Mouse (Mus musculus) forelimb bud, embryonic 11.5 days (tissue): Measurements from ENCODE around the gene Ccdc141.
"Not testable (repeated sequence)": the region's sequence is repeated elsewhere in the genome, so short reads cannot be mapped to it uniquely, and the experiment has no call there.

Experiments
- DNase-seq: peaks from one replicate; pipeline ENCODE4 v3.0.0-alpha.2; 2012; ENCODE audit warnings: low read depth, low spot score

The Ccdc141 gene

GRCm38 (mm10) chr2:77061871-77062270, 108.6 kb downstream of the Ccdc141 start:
- peak; percentile 63 for DNase-seq

- DNase-seq = no peak
Measured at GRCm38 (mm10) chr2:77059596-77059995, 110.8 kb downstream of the Ccdc141 start.

GRCm38 (mm10) chr2:77056367-77056766, 114.1 kb downstream of the Ccdc141 start:
- DNase-seq = no peak

- no peak for DNase-seq
Measured at GRCm38 (mm10) chr2:77042912-77043311, 127.5 kb downstream of the Ccdc141 start.

DNA sequence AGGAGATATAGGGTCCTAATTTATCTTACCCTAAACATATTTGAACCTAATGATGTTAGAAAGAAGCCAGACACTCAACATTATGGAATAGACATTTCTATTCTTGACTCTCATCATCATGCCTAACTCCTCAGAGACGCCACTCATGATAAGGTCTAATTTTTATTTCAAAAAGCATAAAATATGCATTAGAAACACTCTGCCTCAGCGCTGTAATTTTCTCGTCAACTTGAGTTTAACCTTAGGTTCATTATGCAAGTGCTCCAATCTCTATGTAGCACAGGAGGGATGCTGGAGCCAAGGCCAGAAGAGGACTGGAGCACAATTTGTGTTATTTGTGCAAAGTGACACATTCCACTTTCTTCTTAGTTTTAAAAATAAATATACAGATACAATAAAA, 130.8 kb downstream of the Ccdc141 start:
- no peak for DNase-seq

DNA sequence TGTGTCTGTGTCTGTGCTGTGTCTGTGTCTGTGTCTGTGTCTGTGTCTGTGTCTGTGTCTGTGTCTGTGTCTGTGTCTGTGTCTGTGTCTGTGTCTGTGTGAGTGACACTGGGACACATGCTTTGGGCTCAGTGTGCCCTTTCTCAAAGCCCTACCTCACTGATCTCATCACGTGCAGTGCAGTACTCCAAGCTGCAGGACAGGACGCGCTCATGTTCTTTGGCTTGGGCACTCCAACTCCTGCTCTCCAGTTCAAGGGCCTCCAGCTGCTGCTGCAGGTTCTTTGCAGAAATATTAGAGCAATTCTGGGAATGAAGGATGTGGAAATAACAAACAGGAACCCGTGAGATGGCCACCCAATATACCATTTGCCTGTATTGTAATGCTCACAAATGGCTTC, 131.2 kb downstream of the Ccdc141 start:
- no peak for DNase-seq

- DNase-seq = no peak
Measured at GRCm38 (mm10) chr2:77037211-77037610, 133.2 kb downstream of the Ccdc141 start.

- DNase-seq = no peak
Measured at GRCm38 (mm10) chr2:77034112-77034511, 136.3 kb downstream of the Ccdc141 start.

GRCm38 (mm10) chr2:77033322-77034060, 136.9 kb downstream of the Ccdc141 start:
- no peak for DNase-seq

- DNase-seq = no peak
Measured at GRCm38 (mm10) chr2:77020649-77021048, 149.8 kb downstream of the Ccdc141 start.

DNA sequence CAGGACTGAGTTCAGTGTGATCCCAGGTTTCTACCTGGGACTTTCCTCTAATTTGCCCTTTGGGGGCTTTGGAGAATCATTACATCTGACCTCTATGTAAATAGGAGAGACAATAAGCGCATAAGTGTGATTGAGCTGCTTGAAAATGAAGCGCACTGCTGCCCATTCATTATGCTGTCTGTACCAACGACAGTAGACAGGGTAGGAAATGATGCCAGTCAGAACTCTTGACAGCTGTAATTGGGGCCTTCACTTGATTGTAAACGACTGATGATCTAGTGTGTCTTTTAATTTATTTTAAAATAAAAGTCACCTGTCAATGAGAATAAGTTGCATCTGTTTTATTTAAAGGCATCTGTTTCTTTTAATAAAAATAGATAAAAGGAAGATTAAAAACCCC, 152.7 kb downstream of the Ccdc141 start:
- DNase-seq = no peak

GRCm38 (mm10) chr2:77013449-77013848, 157.0 kb downstream of the Ccdc141 start:
- DNase-seq = not testable (repeated sequence)

- DNase-seq = no peak
Measured at GRCm38 (mm10) chr2:77011981-77012380, 158.5 kb downstream of the Ccdc141 start.

GRCm38 (mm10) chr2:77007015-77007414, 163.4 kb downstream of the Ccdc141 start:
- DNase-seq = no peak

DNA sequence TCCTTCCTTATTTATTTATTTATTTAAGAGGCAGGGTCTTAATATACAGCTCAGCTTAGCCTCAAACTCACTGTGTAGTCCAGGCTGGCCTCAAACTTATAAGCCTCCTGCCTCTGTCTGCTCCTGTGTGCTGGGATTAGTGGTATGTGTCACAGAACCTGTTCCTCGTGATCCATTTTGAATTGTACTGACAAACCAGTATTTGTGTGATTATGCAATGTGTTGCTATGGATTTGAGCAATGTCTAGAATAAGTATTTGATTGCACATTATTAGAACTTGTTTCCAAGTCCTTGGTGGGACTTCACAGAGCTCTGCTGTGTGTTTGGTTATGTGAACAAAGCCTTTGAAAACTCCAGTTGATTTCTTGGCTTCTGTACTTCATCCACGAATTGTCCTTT, 167.3 kb downstream of the Ccdc141 start:
- no peak for DNase-seq

GRCm38 (mm10) chr2:76998351-76998750, 172.1 kb downstream of the Ccdc141 start:
- no peak for DNase-seq

- peak; percentile 53 for DNase-seq
Measured at GRCm38 (mm10) chr2:76992493-76993201, 177.8 kb downstream of the Ccdc141 start.

GRCm38 (mm10) chr2:76987317-76987716, 183.1 kb downstream of the Ccdc141 start:
- DNase-seq = no peak

DNA sequence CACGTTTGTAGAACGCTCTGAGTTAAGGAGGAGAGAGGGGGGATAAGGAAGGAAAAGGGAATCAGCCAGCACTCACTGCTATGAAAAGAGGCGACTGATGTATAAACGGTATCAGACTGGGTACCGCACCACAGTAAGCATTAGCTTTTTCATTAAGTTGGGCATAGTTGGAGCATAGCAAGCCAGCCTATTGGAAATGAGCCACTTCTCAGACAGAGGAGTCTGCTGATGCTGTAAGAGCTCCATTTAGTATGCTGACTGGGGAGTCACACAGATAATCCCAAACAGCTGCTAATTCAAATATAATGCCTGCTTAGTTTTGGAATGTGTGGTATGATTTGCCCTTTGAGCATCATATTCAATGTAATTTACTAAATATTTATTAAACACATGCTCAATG, 186.1 kb downstream of the Ccdc141 start:
- no peak for DNase-seq

DNA sequence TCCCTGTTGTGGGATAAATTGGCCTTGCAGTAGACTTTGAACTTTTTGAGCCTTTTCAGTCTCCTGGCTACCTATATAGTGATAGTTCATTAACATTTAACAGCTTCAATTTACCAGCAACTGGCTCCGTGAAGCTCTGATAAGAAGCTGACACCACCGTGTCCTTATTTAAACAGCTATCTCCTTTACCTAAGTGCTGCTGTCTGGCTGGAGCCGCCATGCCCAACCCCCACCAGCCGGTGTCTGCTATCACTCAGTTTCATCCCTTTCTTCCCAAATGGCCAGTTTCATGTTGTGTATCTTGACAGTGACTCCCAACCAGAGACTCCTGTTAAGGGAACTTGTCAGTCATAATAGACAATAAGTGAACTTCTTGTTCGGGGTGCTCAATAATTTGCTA, 186.8 kb downstream of the Ccdc141 start:
- no peak for DNase-seq

GRCm38 (mm10) chr2:76982391-76983145, 187.9 kb downstream of the Ccdc141 start, which contains the start of gene Ttn:
TSS of gene Ttn (minus strand) at chr2:76982547.
- DNase-seq = no peak

DNA sequence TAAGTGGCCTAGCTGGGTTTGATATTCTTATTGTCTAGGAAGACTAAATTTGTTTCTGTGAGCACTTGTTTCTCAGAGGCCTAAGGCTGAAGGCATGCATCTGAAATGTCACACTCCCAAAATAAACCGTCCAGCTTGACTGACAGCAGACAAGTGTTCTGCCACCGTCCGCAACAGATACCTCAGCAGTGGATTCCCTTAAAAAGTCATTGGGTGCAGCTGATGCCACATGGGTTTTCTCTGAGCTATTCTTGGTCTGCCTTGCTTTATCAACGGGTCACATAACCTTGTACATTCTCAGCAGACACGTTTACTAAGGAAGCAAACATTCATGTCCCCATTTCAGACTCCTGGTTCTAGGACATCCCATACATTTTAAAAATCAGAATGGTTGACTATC, 188.7 kb downstream of the Ccdc141 start:
- no peak for DNase-seq
